Mouse (Mus musculus): ENCODE measurements around the gene Cfap57. TPM values are rescaled to one million over a fixed set of nuclear protein-coding genes. Genes with fewer than 3 reads are reported as not detected.
A peak's percentile ranks its signal among the peaks of the same experiment; 100 is the strongest.
"Not testable (repeated sequence)": the region's sequence is repeated elsewhere in the genome, so short reads cannot be mapped to it uniquely, and the experiment has no call there.

Gene Cfap57
- polyA plus RNA-seq, 1 experiment = not detected

DNA sequence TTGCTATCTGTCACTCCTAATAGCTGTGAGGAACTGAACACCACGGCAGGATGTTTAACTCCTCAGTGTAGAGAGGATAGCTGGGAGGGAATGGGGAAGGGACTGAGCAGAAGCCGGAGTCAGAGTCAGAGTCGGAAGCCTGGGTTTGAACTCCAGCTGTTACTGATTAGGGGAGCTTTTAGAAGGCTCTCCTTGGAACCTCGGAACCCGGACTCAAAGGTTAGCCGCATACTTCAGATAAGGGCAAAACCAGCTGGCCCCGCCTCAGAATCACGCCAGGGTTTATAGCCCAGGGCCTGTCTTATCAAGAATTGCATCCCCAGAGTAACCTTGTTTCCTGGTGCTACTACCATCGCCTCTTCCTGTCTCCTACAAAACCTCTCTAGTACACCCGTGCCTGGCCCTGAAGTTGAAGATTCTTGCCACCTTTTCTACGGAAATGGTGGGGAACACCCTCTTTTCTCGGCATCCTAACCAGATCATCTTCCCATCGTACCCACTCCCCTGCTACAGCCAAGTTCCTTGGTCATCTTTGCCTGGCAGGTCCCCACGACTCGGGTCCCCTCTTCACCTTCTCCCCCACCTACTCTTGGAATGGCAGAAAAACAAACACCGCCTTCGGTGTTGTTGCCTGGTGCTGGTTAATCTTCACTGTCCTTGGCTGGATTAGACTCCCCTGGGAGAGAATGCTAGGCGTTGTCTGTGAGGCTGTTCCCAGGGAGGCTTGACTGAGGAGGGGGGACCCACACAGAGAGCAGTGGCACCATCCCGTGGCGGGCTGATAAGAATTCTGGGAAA is 103.7 kb downstream of the Cfap57 start:
- Histone ChIP-seq H3K4me1 (ENCODE audit: control insufficient read depth, insufficient read depth, insufficient read length, low read length) (peaks cover 14% of the 10 kb centered on the region), H3K4me3 (ENCODE audit: insufficient read depth, low read depth, low read length) (peak overlapping the region; percentile 17), H3K27ac (replicated peaks; ENCODE audit: low read depth, low read length) (peak overlapping the region; percentile 77)

DNA sequence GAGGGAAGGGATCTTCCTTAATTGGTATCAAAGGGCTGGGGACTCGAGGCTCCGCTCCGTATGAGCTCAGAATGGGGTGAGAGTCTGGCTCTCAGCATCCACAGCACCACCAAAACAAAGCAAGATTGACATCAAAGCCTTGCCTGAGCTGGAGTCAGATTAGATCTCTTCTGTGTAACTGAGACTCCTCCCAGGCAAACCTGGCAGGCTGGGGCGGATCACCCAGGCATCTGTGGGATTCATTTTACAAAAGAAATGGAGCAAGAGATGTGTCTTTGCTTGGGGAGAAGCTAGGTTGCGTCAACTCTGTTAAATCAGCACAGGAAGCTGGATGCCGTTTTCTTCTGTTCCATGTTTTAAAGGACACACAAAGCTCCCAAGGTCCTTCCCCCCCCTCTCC is 111.5 kb downstream of the Cfap57 start:
- H3K27ac ChIP-seq (replicated peaks; ENCODE audit: low read depth, low read length) = no peak overlapping the region; the same call in 1 of the 2 replicates
- H3K4me3 ChIP-seq (ENCODE audit: insufficient read depth, low read depth, low read length) = no peak overlapping the region
- H3K4me1 ChIP-seq (ENCODE audit: control insufficient read depth, insufficient read depth, insufficient read length, low read length) = peaks cover 11% of the 10 kb centered on the region; the same call in 1 of the 2 replicates

DNA sequence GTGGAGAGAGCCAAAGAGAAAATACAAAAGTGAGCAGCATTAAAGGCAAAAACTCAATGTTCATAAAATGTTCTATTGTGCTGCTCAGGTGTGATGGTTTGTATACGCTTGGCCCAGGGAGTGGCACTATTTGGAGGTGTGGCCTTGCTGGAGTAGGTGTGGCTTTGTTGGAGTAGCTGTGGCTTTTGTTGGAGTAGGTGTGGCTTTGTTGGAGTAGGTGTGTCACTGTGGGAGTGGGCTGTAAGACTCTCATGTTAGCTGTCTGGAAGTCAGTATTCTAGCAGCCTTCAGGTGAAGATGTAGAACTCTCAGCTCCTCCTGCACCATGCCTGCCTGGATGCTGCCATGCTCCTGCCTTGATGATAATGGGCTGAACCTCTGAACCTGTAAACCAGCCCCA is 113.4 kb downstream of the Cfap57 start:
- not testable (repeated sequence) for H3K27ac ChIP-seq (replicated peaks; ENCODE audit: low read depth, low read length); H3K4me3 ChIP-seq (ENCODE audit: insufficient read depth, low read depth, low read length)
- peaks cover 11% of the 10 kb centered on the region; the same call in 1 of the 2 replicates for H3K4me1 ChIP-seq (ENCODE audit: control insufficient read depth, insufficient read depth, insufficient read length, low read length)

DNA sequence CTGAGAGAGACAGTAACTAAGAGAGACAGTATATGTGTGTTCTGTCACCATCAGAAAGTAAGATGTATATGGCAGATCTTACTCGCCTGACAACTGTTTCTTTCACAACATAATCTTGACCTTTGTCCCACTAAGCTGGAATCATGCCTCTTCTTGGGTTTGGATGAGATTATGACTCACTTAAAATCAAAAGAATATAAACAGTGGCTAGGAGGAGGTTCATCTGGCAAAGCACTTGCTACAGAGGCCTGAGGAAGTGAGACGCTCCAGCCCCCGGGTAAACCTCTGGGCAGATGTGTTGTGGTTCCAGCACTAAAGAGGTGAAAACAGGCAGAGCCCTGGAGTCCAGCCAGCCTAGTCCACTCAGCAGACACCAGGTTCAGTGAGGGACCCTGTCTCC is 115.0 kb downstream of the Cfap57 start:
- H3K4me1 ChIP-seq (ENCODE audit: control insufficient read depth, insufficient read depth, insufficient read length, low read length) = peaks cover 15% of the 10 kb centered on the region; the same call in 1 of the 2 replicates
- H3K27ac ChIP-seq (replicated peaks; ENCODE audit: low read depth, low read length) = peak overlapping the region; percentile 63
- H3K4me3 ChIP-seq (ENCODE audit: insufficient read depth, low read depth, low read length) = no peak overlapping the region

Other genes with a start within 250 kb of the Cfap57 start
- gene Szt2, start 211.5 kb downstream of the Cfap57 start, polyA plus RNA-seq (2012; ENCODE audit: insufficient read depth, insufficient read length, missing spikeins) = 4.0 and 6.1 TPM in 2 replicates
- gene Med8, start 211.4 kb downstream of the Cfap57 start, polyA plus RNA-seq (2012; ENCODE audit: insufficient read depth, insufficient read length, missing spikeins) = 38.0 and 38.3 TPM in 2 replicates
- gene Elovl1, start 192.7 kb downstream of the Cfap57 start, polyA plus RNA-seq (2012; ENCODE audit: insufficient read depth, insufficient read length, missing spikeins) = 9.4 and 10.7 TPM in 2 replicates
- gene Cdc20, start 183.4 kb downstream of the Cfap57 start, polyA plus RNA-seq (2012; ENCODE audit: insufficient read depth, insufficient read length, missing spikeins) = 1.6 TPM in 1 of 2 replicates, not detected in the other
- not detected in 2 replicates for gene Mpl, start 163.3 kb downstream of the Cfap57 start, polyA plus RNA-seq (2012; ENCODE audit: insufficient read depth, insufficient read length, missing spikeins)
- 8.1 and 18.8 TPM in 2 replicates for gene Tie1, start 130.7 kb downstream of the Cfap57 start, polyA plus RNA-seq (2012; ENCODE audit: insufficient read depth, insufficient read length, missing spikeins)
- gene 2610528J11Rik, start 93.8 kb downstream of the Cfap57 start, polyA plus RNA-seq (2012; ENCODE audit: insufficient read depth, insufficient read length, missing spikeins) = not detected in 2 replicates
- gene Tmem125, start 76.7 kb downstream of the Cfap57 start, polyA plus RNA-seq (2012; ENCODE audit: insufficient read depth, insufficient read length, missing spikeins) = not detected in 2 replicates
- gene Ebna1bp2, start within 50 bp of the Cfap57 start, polyA plus RNA-seq (2012; ENCODE audit: insufficient read depth, insufficient read length, missing spikeins) = 45.1 and 47.8 TPM in 2 replicates
- not detected in 2 replicates for gene Olfr62, start 38.2 kb upstream of the Cfap57 start, polyA plus RNA-seq (2012; ENCODE audit: insufficient read depth, insufficient read length, missing spikeins)
- not detected in 2 replicates for gene Olfr1342, start 72.0 kb upstream of the Cfap57 start, polyA plus RNA-seq (2012; ENCODE audit: insufficient read depth, insufficient read length, missing spikeins)
- gene Olfr1341, start 82.7 kb upstream of the Cfap57 start, polyA plus RNA-seq (2012; ENCODE audit: insufficient read depth, insufficient read length, missing spikeins) = not detected in 2 replicates
- not detected in 2 replicates for gene Olfr1340, start 99.4 kb upstream of the Cfap57 start, polyA plus RNA-seq (2012; ENCODE audit: insufficient read depth, insufficient read length, missing spikeins)
- not detected in 2 replicates for gene Olfr1339, start 111.4 kb upstream of the Cfap57 start, polyA plus RNA-seq (2012; ENCODE audit: insufficient read depth, insufficient read length, missing spikeins)
- not detected in 2 replicates for gene Olfr1338, start 138.0 kb upstream of the Cfap57 start, polyA plus RNA-seq (2012; ENCODE audit: insufficient read depth, insufficient read length, missing spikeins)
- gene Olfr1337, start 161.8 kb upstream of the Cfap57 start, polyA plus RNA-seq (2012; ENCODE audit: insufficient read depth, insufficient read length, missing spikeins) = not detected in 2 replicates
- gene Olfr1335, start 189.2 kb upstream of the Cfap57 start, polyA plus RNA-seq (2012; ENCODE audit: insufficient read depth, insufficient read length, missing spikeins) = not detected in 2 replicates
- not detected in 2 replicates for gene Olfr1333, start 215.5 kb upstream of the Cfap57 start, polyA plus RNA-seq (2012; ENCODE audit: insufficient read depth, insufficient read length, missing spikeins)
- not detected in 2 replicates for gene Olfr1331, start 243.9 kb upstream of the Cfap57 start, polyA plus RNA-seq (2012; ENCODE audit: insufficient read depth, insufficient read length, missing spikeins)